Mouse (Mus musculus): ENCODE measurements around the gene Btbd35f6. TPM values are rescaled to one million over a fixed set of nuclear protein-coding genes. Genes with fewer than 3 reads are reported as not detected.

Gene Btbd35f6
- not detected for polyA plus RNA-seq (2014; fragmentation: Illumina TruSeq; extraction: RNeasy Lipid Tissue Mini Kit (QIAGEN cat#74804); ENCODE audit: low read depth, low replicate concordance)

GRCm38 (mm10) chrX:33956440-33956839, at the start of gene Btbd35f6:
TSS of gene Btbd35f6 (minus strand) at chrX:33956540.

GRCm38 (mm10) chrX:33986716-33987115, 30.4 kb upstream of the Btbd35f6 start, which contains the start of gene Gm21870:
TSS of gene Gm21870 (minus strand) at chrX:33986816.

Other genes with a start within 250 kb of the Btbd35f6 start
- gene Gm21870, start 30.3 kb upstream of the Btbd35f6 start, polyA plus RNA-seq (2014; fragmentation: Illumina TruSeq; extraction: RNeasy Lipid Tissue Mini Kit (QIAGEN cat#74804); ENCODE audit: low read depth, low replicate concordance) = not detected
- gene Btbd35f9, start 205.0 kb upstream of the Btbd35f6 start, polyA plus RNA-seq (2014; fragmentation: Illumina TruSeq; extraction: RNeasy Lipid Tissue Mini Kit (QIAGEN cat#74804); ENCODE audit: low read depth, low replicate concordance) = not detected